Mouse (Mus musculus) embryonic facial prominence, embryonic 10.5 days (tissue): ENCODE data around the gene Dld. TPM values are rescaled to one million over a fixed set of nuclear protein-coding genes. Genes with fewer than 3 reads are reported as not detected.

Experiments
- DNase-seq: peaks from one replicate; pipeline ENCODE4 v3.0.0-alpha.2; 2017; ENCODE audit warnings: low spot score
- H3K27ac ChIP-seq: fragments of 300-500 bp; sonication (generic); replicated peaks from 2 replicates; pipeline ENCODE4 v1.5.1; 2016; ENCODE audit warnings: mild to moderate bottlenecking
- H3K27me3 ChIP-seq: fragments of 300-500 bp; sonication (generic); replicated peaks from 2 replicates; pipeline ENCODE4 v1.6.1; 2016; ENCODE audit warnings: low read depth, mild to moderate bottlenecking; ENCODE audit not compliant: poor library complexity, severe bottlenecking
- H3K36me3 ChIP-seq: fragments of 300-500 bp; sonication (generic); replicated peaks from 2 replicates; pipeline ENCODE4 v1.6.1; 2016; ENCODE audit warnings: mild to moderate bottlenecking, moderate library complexity
- H3K4me1 ChIP-seq: fragments of 300-500 bp; sonication (generic); 2 replicates; pipeline ENCODE4 v1.6.1; 2016
- H3K4me3 ChIP-seq: fragments of 300-500 bp; sonication (generic); 2 replicates; pipeline ENCODE4 v1.5.1; 2016; ENCODE audit warnings: mild to moderate bottlenecking, moderate library complexity
- H3K9me3 ChIP-seq: fragments of 300-500 bp; sonication (generic); 2 replicates; pipeline ENCODE4 v1.6.1; 2016; ENCODE audit warnings: mild to moderate bottlenecking
- WGBS: fragments of 180-500 bp; shearing (Covaris S2); methylation state at CpG from one replicate; pipeline ENCODE4 v1.1.7; 2016; 5-methylcytosine and 5-hydroxymethylcytosine counted together
- polyA plus RNA-seq: library from polyadenylated mRNA; unstranded; fragments of >200 nt; fragmentation: Nextera tagmentation; extraction: Ambion mirVana; gene quantifications from 2 replicates; pipeline ENCODE4 v1.2.1, GENCODE M21; 2016

Dld gene
- polyA plus RNA-seq, 1 experiment from 2014 or later = 145 TPM

DNA sequence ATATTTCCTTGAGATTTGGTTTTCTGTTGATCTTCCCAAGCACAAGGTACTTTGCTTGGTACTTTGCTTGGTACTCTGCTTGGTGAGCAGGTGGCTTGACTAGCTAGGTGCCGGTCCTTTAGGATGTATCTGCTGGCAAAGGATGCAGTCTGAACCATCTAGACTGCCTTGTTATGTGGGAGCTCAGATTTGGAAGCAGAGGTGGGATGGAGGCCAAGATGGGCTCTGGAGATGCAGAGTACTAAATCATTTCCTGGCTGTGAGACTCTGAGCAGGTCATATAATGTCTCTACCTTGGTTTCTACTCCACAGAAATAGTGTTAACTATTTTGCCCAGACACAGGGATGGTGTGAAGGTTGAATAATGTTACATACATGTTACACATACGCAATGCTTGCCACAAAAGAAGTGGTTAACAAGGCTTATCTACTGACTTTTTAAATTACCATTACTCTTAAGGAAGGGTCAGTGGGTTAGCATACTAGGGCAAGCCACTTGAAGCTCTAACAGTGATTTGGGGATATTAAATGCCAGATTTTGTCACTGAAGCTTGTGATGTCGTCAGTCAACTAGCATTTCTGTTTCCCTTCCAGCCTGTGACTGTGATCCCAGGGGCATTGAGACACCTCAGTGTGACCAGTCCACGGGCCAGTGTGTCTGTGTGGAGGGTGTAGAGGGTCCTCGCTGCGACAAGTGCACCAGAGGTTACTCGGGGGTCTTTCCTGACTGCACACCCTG is 33.4 kb downstream of the Dld start:
- DNase-seq = peak; percentile 3
- no peaks in the 10 kb centered on the region for H3K9me3 ChIP-seq
- H3K4me1 ChIP-seq = peaks cover 23% of the 10 kb centered on the region
- H3K27me3 ChIP-seq = no peaks in the 10 kb centered on the region
- no peak overlapping the region for H3K27ac ChIP-seq
- no peak overlapping the region for H3K4me3 ChIP-seq
- H3K36me3 ChIP-seq = peaks cover 90% of the 10 kb centered on the region
- WGBS = 93% methylated on average over 7 of the region's 7 CpGs

DNA sequence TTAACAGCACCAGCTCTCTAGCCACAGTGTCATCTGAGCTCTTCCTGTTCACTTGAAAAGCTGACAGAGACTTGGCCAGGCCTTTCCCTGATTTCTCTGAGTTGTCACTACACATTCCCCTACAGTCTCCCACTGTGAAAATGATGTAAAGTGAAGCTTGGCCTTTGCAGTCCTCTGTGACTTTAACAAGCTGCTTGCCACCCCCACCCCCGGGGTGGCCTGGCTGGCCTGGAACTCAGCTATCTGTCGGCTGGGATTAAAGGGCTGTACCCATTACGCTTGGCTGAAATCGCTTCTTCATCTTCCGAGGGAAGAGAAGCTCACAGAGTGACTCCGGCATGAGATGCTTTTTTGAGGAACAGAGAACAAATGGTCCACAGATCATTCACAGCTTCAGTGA is 35.3 kb downstream of the Dld start:
- no peak overlapping the region for H3K4me3 ChIP-seq
- 74% methylated on average over 6 of the region's 6 CpGs for WGBS
- H3K27me3 ChIP-seq = no peaks in the 10 kb centered on the region
- no peaks in the 10 kb centered on the region for H3K9me3 ChIP-seq
- DNase-seq = no peak
- no peak overlapping the region for H3K27ac ChIP-seq
- H3K4me1 ChIP-seq = peaks cover 16% of the 10 kb centered on the region
- H3K36me3 ChIP-seq = peaks cover 93% of the 10 kb centered on the region

DNA sequence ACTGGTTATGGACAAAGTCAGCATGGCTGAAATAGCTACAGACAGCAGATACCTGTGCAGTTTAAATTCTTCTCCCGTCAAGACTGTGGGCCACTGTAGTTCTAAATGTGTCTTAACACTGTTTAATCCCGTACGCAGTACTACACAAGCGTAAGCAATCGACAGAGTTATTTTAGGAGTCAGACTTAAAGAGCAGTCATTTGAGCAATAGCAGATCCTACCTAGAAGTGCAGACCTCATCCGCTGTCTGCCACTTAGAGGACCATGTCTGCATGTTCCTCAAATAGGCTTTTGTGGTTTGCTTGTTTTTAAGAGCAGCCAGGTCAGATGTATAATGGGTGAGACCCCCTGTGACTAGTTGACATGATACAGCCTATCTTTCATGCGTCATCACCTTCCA is 36.9 kb downstream of the Dld start:
- H3K27ac ChIP-seq = no peak overlapping the region
- H3K4me3 ChIP-seq = no peak overlapping the region
- H3K4me1 ChIP-seq = peaks cover 13% of the 10 kb centered on the region
- H3K36me3 ChIP-seq = peaks cover 98% of the 10 kb centered on the region
- no peaks in the 10 kb centered on the region for H3K27me3 ChIP-seq
- no peak for DNase-seq
- H3K9me3 ChIP-seq = no peaks in the 10 kb centered on the region
- 93% methylated on average over 7 of the region's 7 CpGs for WGBS

DNA sequence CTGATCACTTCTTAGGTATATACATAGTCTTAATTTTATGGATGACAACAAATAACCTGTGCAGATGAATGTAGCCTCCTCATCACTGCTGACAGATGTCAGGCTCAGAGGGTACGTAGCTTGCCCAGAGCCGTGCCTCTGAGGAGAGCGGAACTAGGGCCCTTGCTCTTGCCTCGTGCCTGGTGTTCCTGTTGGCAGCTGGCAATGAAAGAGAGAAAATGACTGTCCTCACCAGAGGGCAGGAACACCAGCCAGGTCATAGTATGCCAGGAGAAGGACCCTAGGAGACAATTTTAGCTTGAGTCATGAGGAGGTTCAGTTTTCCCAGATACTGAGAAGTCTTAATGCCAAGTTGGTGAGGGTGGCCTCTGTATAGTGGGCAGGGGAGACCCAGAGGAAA is 38.1 kb downstream of the Dld start:
- Histone ChIP-seq H3K27me3 (no peaks in the 10 kb centered on the region), H3K4me1 (peaks cover 16% of the 10 kb centered on the region), H3K9me3 (no peaks in the 10 kb centered on the region), H3K4me3 (no peak overlapping the region), H3K27ac (no peak overlapping the region), H3K36me3 (peaks cover 98% of the 10 kb centered on the region)
- WGBS = 89% methylated on average over 4 of the region's 4 CpGs
- DNase-seq = no peak

DNA sequence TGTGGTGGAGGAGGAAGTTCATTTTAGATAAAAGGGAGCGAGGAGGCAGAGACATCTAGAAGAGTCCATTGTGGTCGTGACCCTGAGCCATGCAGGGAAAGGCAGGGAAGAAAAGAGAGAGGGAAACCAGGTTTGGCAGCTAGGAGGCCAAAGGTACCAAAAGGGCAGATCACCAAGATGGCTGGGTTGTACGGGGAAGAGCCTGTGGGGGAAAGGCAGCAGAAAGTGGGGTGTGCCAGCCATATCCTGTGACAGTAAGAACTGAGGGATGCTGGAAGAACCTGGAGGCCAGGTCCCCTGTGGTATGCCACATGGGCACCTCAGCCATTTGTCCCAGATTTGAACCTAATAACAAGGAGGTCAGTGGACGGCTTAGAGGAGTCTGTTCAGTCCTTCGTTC is 39.0 kb downstream of the Dld start:
- H3K4me3 ChIP-seq = no peak overlapping the region
- no peak overlapping the region for H3K27ac ChIP-seq
- no peak for DNase-seq
- peaks cover 16% of the 10 kb centered on the region for H3K4me1 ChIP-seq
- H3K9me3 ChIP-seq = no peaks in the 10 kb centered on the region
- no peaks in the 10 kb centered on the region for H3K27me3 ChIP-seq
- WGBS = 91% methylated on average over 5 of the region's 5 CpGs
- H3K36me3 ChIP-seq = peaks cover 98% of the 10 kb centered on the region

DNA sequence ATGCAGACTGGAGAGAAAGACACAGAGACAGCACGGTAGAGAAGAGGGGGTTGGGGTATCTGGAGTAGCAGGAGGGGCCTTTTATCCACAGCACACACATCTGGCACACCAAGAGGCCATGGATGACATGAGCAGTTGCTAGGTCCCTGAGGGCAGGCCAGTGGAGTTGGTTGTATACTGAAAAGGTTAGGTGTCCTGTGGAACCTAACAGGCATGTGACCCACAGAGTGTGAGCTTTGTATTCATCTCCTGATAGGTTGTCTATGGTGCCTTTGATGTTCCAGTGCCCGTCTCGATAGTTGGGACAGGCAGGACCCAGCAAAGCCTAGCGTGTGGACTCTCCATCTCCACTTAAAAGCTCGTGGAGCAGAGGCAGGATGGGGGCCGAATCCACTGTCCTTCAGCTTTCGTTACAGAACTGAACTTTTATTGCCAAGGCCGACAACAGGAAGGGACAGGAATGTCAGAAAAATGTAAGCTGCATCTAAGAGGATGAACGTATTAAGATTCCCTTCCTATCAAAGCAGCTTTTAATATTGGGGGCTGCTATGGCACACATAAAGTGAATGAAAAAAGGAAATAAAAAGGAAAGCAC is 39.5 kb downstream of the Dld start:
- 86% methylated on average over 9 of the region's 9 CpGs for WGBS
- no peak for DNase-seq
- H3K36me3 ChIP-seq = peaks cover 98% of the 10 kb centered on the region

DNA sequence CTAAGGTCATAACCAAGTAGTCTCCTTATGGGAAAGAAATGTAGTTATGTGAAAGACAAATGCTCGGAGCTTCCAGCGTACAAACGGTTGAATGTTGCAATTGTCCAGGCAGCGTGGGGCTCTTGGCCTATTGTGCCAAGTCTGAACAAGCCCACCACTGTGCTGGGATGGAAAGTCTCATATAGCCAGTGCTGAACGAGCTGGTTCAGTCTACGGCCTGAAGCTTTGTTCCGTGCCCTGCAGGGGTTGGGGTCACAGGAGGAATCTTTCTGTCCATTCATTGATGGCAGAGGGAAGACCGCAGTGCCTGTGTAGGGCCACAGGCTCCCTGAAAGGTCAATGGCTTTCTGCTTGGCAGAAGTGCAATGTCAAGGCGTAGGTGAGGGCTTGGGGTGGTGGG is 40.6 kb downstream of the Dld start:
- DNase-seq = peak; percentile 33
- Histone ChIP-seq H3K9me3 (no peaks in the 10 kb centered on the region), H3K36me3 (peaks cover 98% of the 10 kb centered on the region), H3K4me1 (peaks cover 16% of the 10 kb centered on the region), H3K27me3 (no peaks in the 10 kb centered on the region), H3K4me3 (no peak overlapping the region), H3K27ac (peak overlapping the region; percentile 40; the same call in 1 of the 2 replicates)
- 33% methylated on average over 9 of the region's 9 CpGs for WGBS

More for the DNA sequence above, 39.5 kb downstream of the Dld start:
- Histone ChIP-seq H3K27me3 (no peaks in the 10 kb centered on the region), H3K4me3 (no peak overlapping the region), H3K27ac (no peak overlapping the region), H3K4me1 (peaks cover 16% of the 10 kb centered on the region), H3K9me3 (no peaks in the 10 kb centered on the region)

DNA sequence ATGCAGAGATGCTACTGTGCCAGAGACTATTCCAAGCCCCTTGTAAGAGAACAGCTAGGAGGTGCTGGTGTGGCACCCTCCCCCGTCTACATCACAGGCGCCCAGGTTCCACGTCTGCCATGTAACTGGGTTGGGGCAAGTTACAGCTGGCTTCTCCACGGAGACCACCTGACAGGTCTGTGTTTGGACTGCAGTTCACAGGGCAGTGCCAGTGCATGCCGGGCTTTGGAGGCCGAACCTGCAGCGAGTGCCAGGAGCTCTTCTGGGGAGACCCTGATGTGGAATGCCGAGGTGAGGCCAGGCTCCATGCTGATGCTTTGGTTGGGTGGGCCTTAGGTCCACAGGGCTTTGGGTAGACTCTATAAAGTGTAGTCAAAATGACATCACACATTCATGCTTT is 43.5 kb downstream of the Dld start:
- Histone ChIP-seq H3K4me1 (peaks cover 18% of the 10 kb centered on the region), H3K27me3 (no peaks in the 10 kb centered on the region), H3K27ac (no peak overlapping the region), H3K9me3 (no peaks in the 10 kb centered on the region), H3K36me3 (peaks cover 99% of the 10 kb centered on the region), H3K4me3 (no peak overlapping the region)
- no peak for DNase-seq
- 92% methylated on average over 8 of the region's 8 CpGs for WGBS

DNA sequence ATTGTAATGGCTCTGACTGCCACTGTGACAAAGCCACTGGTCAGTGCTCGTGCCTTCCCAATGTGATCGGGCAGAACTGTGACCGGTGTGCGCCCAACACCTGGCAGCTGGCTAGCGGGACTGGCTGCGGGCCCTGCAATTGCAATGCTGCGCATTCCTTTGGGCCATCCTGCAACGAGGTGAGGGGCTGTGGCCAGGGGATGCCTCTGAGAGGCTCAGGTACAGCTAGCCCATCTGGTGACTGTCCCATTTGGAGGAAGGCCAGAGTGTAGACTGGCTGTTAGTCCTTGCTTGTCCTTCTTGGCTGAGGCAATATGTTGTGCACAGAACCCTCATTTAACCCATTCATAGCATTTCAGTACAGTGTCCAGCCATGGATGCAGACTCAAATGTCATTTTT is 44.2 kb downstream of the Dld start:
- Histone ChIP-seq H3K4me1 (peaks cover 26% of the 10 kb centered on the region), H3K4me3 (no peak overlapping the region), H3K27ac (no peak overlapping the region; the same call in 1 of the 2 replicates), H3K36me3 (peaks cover 99% of the 10 kb centered on the region), H3K9me3 (no peaks in the 10 kb centered on the region), H3K27me3 (no peaks in the 10 kb centered on the region)
- no peak for DNase-seq
- WGBS = 93% methylated on average over 8 of the region's 8 CpGs

DNA sequence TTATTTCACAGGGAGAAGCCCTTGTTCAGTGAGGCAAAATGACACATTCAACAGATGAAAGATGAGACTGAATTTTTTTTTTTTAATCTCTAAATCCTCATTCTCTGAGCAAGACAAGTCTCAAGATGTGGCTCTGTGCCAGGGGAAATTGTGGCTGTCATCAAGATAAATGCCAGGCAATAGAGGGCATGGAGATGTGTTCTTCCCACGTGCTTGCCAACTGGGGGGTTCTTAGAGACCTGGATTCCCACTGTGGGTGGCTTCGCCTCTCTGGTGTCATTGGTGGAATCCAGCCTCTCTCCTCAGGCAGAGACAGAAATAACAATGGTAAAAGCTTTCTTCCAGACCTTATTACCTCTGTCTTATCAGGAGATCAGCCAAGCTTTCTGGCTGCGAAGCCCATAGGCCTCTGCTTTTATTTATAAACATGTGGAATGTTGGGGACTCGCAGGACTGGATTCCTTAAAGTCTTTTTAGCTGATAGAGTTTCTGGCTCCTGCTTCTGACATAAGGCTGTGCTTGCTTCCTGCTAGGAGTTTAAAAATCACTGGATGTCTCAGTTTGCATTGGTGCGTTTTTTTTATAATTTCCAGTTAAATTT is 45.1 kb downstream of the Dld start:
- H3K36me3 ChIP-seq = peaks cover 100% of the 10 kb centered on the region
- no peak overlapping the region for H3K4me3 ChIP-seq
- no peak for DNase-seq
- H3K27me3 ChIP-seq = no peaks in the 10 kb centered on the region
- no peak overlapping the region for H3K27ac ChIP-seq
- H3K9me3 ChIP-seq = no peaks in the 10 kb centered on the region
- 80% methylated on average over 5 of the region's 5 CpGs for WGBS
- peaks cover 31% of the 10 kb centered on the region for H3K4me1 ChIP-seq

DNA sequence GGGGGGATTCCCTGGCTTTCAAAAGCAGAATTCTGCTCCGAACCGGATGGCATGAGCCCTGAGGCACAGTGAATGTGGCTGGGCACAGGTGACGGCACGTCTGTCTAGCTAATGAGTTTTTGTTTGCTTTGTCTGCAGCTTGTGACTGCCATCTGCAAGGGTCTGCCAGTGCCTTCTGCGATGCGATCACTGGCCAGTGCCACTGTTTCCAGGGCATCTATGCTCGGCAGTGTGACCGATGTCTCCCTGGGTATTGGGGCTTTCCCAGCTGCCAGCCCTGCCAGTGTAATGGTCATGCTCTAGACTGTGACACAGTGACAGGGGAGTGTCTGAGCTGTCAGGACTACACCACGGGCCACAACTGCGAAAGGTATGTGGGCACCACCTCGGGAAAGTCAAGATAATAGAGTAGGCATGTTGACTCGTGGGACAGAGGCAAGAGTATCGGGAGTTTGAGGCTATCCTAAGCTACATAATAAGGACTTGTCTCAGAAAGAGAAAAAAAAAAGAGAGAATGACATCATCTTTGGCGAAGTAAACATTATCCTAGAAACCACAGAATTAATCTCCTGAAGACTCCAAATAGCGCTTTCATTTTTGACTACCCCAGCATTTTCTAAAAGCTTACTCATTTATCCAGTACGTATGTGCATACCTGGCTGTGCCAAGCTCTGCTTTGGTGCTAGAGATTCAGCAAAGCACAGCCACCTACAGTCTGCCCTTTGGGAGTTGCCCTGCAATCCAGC is 48.3 kb downstream of the Dld start:
- 88% methylated on average over 16 of the region's 16 CpGs for WGBS
- no peaks in the 10 kb centered on the region for H3K9me3 ChIP-seq
- no peak overlapping the region for H3K4me3 ChIP-seq
- no peak overlapping the region; the same call in 1 of the 2 replicates for H3K27ac ChIP-seq
- no peak for DNase-seq
- no peaks in the 10 kb centered on the region for H3K27me3 ChIP-seq
- H3K36me3 ChIP-seq = peaks cover 100% of the 10 kb centered on the region
- peaks cover 15% of the 10 kb centered on the region for H3K4me1 ChIP-seq

DNA sequence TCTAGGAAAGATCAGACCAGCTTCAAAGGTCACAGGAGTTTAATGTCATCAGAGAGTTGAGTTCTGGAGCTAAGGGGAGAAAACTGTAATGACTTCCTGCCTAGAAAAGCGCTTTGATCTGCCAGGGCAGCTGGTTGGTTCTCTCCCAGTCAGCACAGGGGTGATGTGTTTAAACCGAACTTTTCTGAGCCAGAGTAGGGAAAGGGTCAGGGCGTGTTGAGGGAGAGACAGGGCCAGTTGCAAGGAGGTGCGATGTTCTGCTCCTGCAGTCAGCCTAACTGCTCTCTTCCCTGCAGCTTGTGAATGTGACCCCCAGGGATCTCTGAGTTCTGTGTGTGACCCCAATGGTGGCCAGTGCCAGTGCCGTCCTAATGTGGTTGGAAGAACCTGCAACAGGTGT is 49.0 kb downstream of the Dld start:
- peak; percentile 29 for DNase-seq
- 69% methylated on average over 5 of the region's 5 CpGs for WGBS
- Histone ChIP-seq H3K36me3 (peaks cover 100% of the 10 kb centered on the region), H3K9me3 (no peaks in the 10 kb centered on the region), H3K4me1 (peaks cover 17% of the 10 kb centered on the region), H3K27me3 (no peaks in the 10 kb centered on the region), H3K27ac (peak overlapping the region; percentile 40; the same call in 1 of the 2 replicates), H3K4me3 (no peak overlapping the region)
